Mouse (Mus musculus) gastrocnemius, adult 8-10 months (tissue): ENCODE data around the gene Il10. TPM values are rescaled to one million over a fixed set of nuclear protein-coding genes. Genes with fewer than 3 reads are reported as not detected.

Experiments used
- total RNA-seq, 4 experiments: library from RNA; stranded (reverse); gene quantifications; 2 replicates each; pipeline ENCODE4 v1.2.4; 2022

Il10 gene
- total RNA-seq, 4 experiments from 2014 or later, result not detected

Other genes with a start within 250 kb of the Il10 start
- gene Fcamr, start 218.9 kb upstream of the Il10 start, total RNA-seq, result not detected
- gene Pigr, start 193.2 kb upstream of the Il10 start, total RNA-seq, result under 1 TPM in 1 of 4 experiments, not detected in 3; 0.24 TPM
- gene Fcmr, start 154.2 kb upstream of the Il10 start, total RNA-seq, result not detected
- not detected for gene Il24, start 132.4 kb upstream of the Il10 start, total RNA-seq
- gene Il20, start 108.4 kb upstream of the Il10 start, total RNA-seq, result not detected
- gene Il19, start 79.7 kb upstream of the Il10 start, total RNA-seq, result under 1 TPM in 1 of 4 experiments, not detected in 3; 0.43 TPM
- 100 to 1,000 TPM; 215 to 257 (median 231) TPM for gene Mapkapk2, start 78.0 kb downstream of the Il10 start, total RNA-seq
- gene Dyrk3, start 118.5 kb downstream of the Il10 start, total RNA-seq, result not detected
- 10 to 100 TPM; 27.9 to 30.4 (median 29.3) TPM for gene Eif2d, start 133.3 kb downstream of the Il10 start, total RNA-seq
- gene Rassf5, start 225.4 kb downstream of the Il10 start, total RNA-seq, result 1 to 10 TPM in 1 of 4 experiments, under 1 TPM in 2, not detected in 1; 0.35 to 1.1 (median 0.39) TPM